Mouse (Mus musculus): ENCODE measurements around the gene Dip2b. TPM values are rescaled to one million over a fixed set of nuclear protein-coding genes. Genes with fewer than 3 reads are reported as not detected.
A peak's percentile ranks its signal among the peaks of the same experiment; 100 is the strongest.

The Dip2b gene
- total and polyA plus RNA-seq, 2 experiments from 2014 or later: 8.3 to 40.6 TPM

GRCm38 (mm10) chr15:100060513-100061140, 22.2 kb downstream of the Dip2b start:
- Histone ChIP-seq H3K27me3 (ENCODE audit: insufficient read depth, low read length) (no peaks in the 10 kb centered on the region), H3K9me3 (ENCODE audit: low read length) (no peaks in the 10 kb centered on the region), H3K4me2 (ENCODE audit: low read depth) (no peak overlapping the region), H3K36me3 (ENCODE audit: insufficient read depth) (no peaks in the 10 kb centered on the region), H3K4me3 (ENCODE audit: low read depth, low read length) (no peak overlapping the region), H3K9ac (no peak overlapping the region), H3K27ac (ENCODE audit: low read depth, low read length) (no peak overlapping the region), H3K4me1 (ENCODE audit: insufficient read depth) (no peaks in the 10 kb centered on the region)
- ATAC-seq: no peak
- no peak for DNase-seq
- TF ChIP-seq CTCF (IDR thresholded peaks at IDR 0.05; ENCODE audit: low read depth): no peak
- WGBS: 84% methylated on average over 4 of the region's 4 CpGs

- TF ChIP-seq CTCF (IDR thresholded peaks at IDR 0.05; ENCODE audit: low read depth): no peak
- WGBS: 96% methylated on average over 3 of the region's 3 CpGs
- ATAC-seq (no peak), DNase-seq (no peak)
- no peaks in the 10 kb centered on the region for H3K27me3 ChIP-seq (ENCODE audit: insufficient read depth, low read length)
- H3K4me2 ChIP-seq (ENCODE audit: low read depth): no peak overlapping the region
- peaks cover 3% of the 10 kb centered on the region for H3K4me1 ChIP-seq (ENCODE audit: insufficient read depth)
- H3K9me3 ChIP-seq (ENCODE audit: low read length): no peaks in the 10 kb centered on the region
- no peaks in the 10 kb centered on the region for H3K36me3 ChIP-seq (ENCODE audit: insufficient read depth)
- no peak overlapping the region for H3K27ac ChIP-seq (ENCODE audit: low read depth, low read length)
- no peak overlapping the region for H3K9ac ChIP-seq
- no peak overlapping the region for H3K4me3 ChIP-seq (ENCODE audit: low read depth, low read length)
Measured at GRCm38 (mm10) chr15:100061377-100061776, 22.9 kb downstream of the Dip2b start.

- TF ChIP-seq CTCF (IDR thresholded peaks at IDR 0.05; ENCODE audit: low read depth): no peak
- Histone ChIP-seq H3K27me3 (ENCODE audit: insufficient read depth, low read length) (no peaks in the 10 kb centered on the region), H3K9me3 (ENCODE audit: low read length) (no peaks in the 10 kb centered on the region), H3K4me3 (ENCODE audit: low read depth, low read length) (no peak overlapping the region), H3K4me1 (ENCODE audit: insufficient read depth) (peaks cover 8% of the 10 kb centered on the region), H3K36me3 (ENCODE audit: insufficient read depth) (no peaks in the 10 kb centered on the region), H3K27ac (ENCODE audit: low read depth, low read length) (no peak overlapping the region), H3K4me2 (ENCODE audit: low read depth) (no peak overlapping the region), H3K9ac (no peak overlapping the region)
- ATAC-seq (no peak), DNase-seq (no peak)
- WGBS: 91% methylated on average over 12 of the region's 13 CpGs
Measured at GRCm38 (mm10) chr15:100063229-100063773, 24.8 kb downstream of the Dip2b start.

- no peak for TF ChIP-seq CTCF (IDR thresholded peaks at IDR 0.05; ENCODE audit: low read depth)
- H3K36me3 ChIP-seq (ENCODE audit: insufficient read depth): no peaks in the 10 kb centered on the region
- H3K4me1 ChIP-seq (ENCODE audit: insufficient read depth): peaks cover 8% of the 10 kb centered on the region
- H3K9ac ChIP-seq: no peak overlapping the region
- H3K4me2 ChIP-seq (ENCODE audit: low read depth): peak overlapping the region; percentile 10
- no peaks in the 10 kb centered on the region for H3K9me3 ChIP-seq (ENCODE audit: low read length)
- H3K4me3 ChIP-seq (ENCODE audit: low read depth, low read length): no peak overlapping the region
- ATAC-seq (no peak), DNase-seq (peak; percentile 13)
- 21% methylated on average over 9 of the region's 9 CpGs for WGBS
- no peaks in the 10 kb centered on the region for H3K27me3 ChIP-seq (ENCODE audit: insufficient read depth, low read length)
- H3K27ac ChIP-seq (ENCODE audit: low read depth, low read length): no peak overlapping the region
Measured at GRCm38 (mm10) chr15:100066702-100067101, 28.2 kb downstream of the Dip2b start.

GRCm38 (mm10) chr15:100069101-100069500, 30.6 kb downstream of the Dip2b start:
- Histone ChIP-seq H3K4me1 (ENCODE audit: insufficient read depth) (peaks cover 8% of the 10 kb centered on the region), H3K9ac (no peak overlapping the region), H3K27me3 (ENCODE audit: insufficient read depth, low read length) (no peaks in the 10 kb centered on the region), H3K27ac (ENCODE audit: low read depth, low read length) (no peak overlapping the region), H3K36me3 (ENCODE audit: insufficient read depth) (no peaks in the 10 kb centered on the region), H3K4me3 (ENCODE audit: low read depth, low read length) (no peak overlapping the region), H3K4me2 (ENCODE audit: low read depth) (no peak overlapping the region), H3K9me3 (ENCODE audit: low read length) (no peaks in the 10 kb centered on the region)
- DNase-seq (no peak), ATAC-seq (no peak)
- TF ChIP-seq CTCF (IDR thresholded peaks at IDR 0.05; ENCODE audit: low read depth): no peak
- 91% methylated on average over 4 of the region's 4 CpGs for WGBS

- Histone ChIP-seq H3K9me3 (ENCODE audit: low read length) (no peaks in the 10 kb centered on the region), H3K36me3 (ENCODE audit: insufficient read depth) (no peaks in the 10 kb centered on the region), H3K27me3 (ENCODE audit: insufficient read depth, low read length) (no peaks in the 10 kb centered on the region), H3K4me3 (ENCODE audit: low read depth, low read length) (no peak overlapping the region), H3K4me2 (ENCODE audit: low read depth) (no peak overlapping the region), H3K9ac (no peak overlapping the region), H3K27ac (ENCODE audit: low read depth, low read length) (no peak overlapping the region), H3K4me1 (ENCODE audit: insufficient read depth) (peaks cover 8% of the 10 kb centered on the region)
- ATAC-seq (no peak), DNase-seq (no peak)
- no peak for TF ChIP-seq CTCF (IDR thresholded peaks at IDR 0.05; ENCODE audit: low read depth)
- 81% methylated on average over 8 of the region's 8 CpGs for WGBS
Measured at GRCm38 (mm10) chr15:100070021-100070420, 31.6 kb downstream of the Dip2b start.

- H3K4me1 ChIP-seq (ENCODE audit: insufficient read depth): peaks cover 1% of the 10 kb centered on the region; the same call in 1 of the 2 replicates
- no peaks in the 10 kb centered on the region for H3K36me3 ChIP-seq (ENCODE audit: insufficient read depth)
- no peak for TF ChIP-seq CTCF (IDR thresholded peaks at IDR 0.05; ENCODE audit: low read depth)
Measured at GRCm38 (mm10) chr15:100071819-100072218, 33.4 kb downstream of the Dip2b start.

More at GRCm38 (mm10) chr15:100071819-100072218, 33.4 kb downstream of the Dip2b start:
- Histone ChIP-seq H3K4me2 (ENCODE audit: low read depth) (no peak overlapping the region), H3K4me3 (ENCODE audit: low read depth, low read length) (no peak overlapping the region), H3K27me3 (ENCODE audit: insufficient read depth, low read length) (no peaks in the 10 kb centered on the region), H3K9me3 (ENCODE audit: low read length) (no peaks in the 10 kb centered on the region), H3K27ac (ENCODE audit: low read depth, low read length) (no peak overlapping the region), H3K9ac (no peak overlapping the region)
- DNase-seq (no peak), ATAC-seq (no peak)
- 81% methylated on average over 3 of the region's 3 CpGs for WGBS
